Mouse (Mus musculus) hindbrain, embryonic 12.5 days (tissue): ENCODE data around the gene 1700125H20Rik. TPM values are rescaled to one million over a fixed set of nuclear protein-coding genes. Genes with fewer than 3 reads are reported as not detected.

ENCODE experiments used
- ATAC-seq: fragments of 200-750 bp; cut with Nextera tagmentation; 2 replicates; pipeline ENCODE4 v1.8.0; 2017; ENCODE audit warnings: moderate TSS enrichment; ENCODE audit not compliant: low FRiP score
- H3K27ac ChIP-seq: fragments of 300-500 bp; sonication (generic); 2 replicates; pipeline ENCODE4 v1.5.1; 2016; ENCODE audit warnings: mild to moderate bottlenecking
- H3K27me3 ChIP-seq: fragments of 300-500 bp; sonication (generic); 2 replicates; pipeline ENCODE4 v1.6.1; 2016; ENCODE audit warnings: mild to moderate bottlenecking
- H3K36me3 ChIP-seq: fragments of 300-500 bp; sonication (generic); 2 replicates; pipeline ENCODE4 v1.6.1; 2016; ENCODE audit warnings: mild to moderate bottlenecking
- H3K4me1 ChIP-seq: fragments of 300-500 bp; sonication (generic); 2 replicates; pipeline ENCODE4 v1.6.1; 2016
- H3K4me2 ChIP-seq: fragments of 300-500 bp; sonication (generic); replicated peaks from 2 replicates; pipeline ENCODE4 v1.6.1; 2016; ENCODE audit warnings: mild to moderate bottlenecking
- H3K4me3 ChIP-seq: fragments of 300-500 bp; sonication (generic); 2 replicates; pipeline ENCODE4 v1.5.1; 2016; ENCODE audit warnings: mild to moderate bottlenecking
- H3K9ac ChIP-seq: fragments of 300-500 bp; sonication (generic); 2 replicates; pipeline ENCODE4 v1.6.1; 2016; ENCODE audit warnings: mild to moderate bottlenecking, moderate library complexity
- H3K9me3 ChIP-seq: fragments of 300-500 bp; sonication (generic); replicated peaks from 2 replicates; pipeline ENCODE4 v1.6.1; 2016; ENCODE audit warnings: mild to moderate bottlenecking
- WGBS: fragments of 180-500 bp; shearing (Covaris S2); methylation state at CpG from one replicate; pipeline ENCODE4 v1.1.7; 2016; 5-methylcytosine and 5-hydroxymethylcytosine counted together
- polyA plus RNA-seq: library from polyadenylated mRNA; unstranded; fragments of >200 nt; fragmentation: Nextera tagmentation; extraction: Ambion mirVana; gene quantifications from 2 replicates; pipeline ENCODE4 v1.2.1, GENCODE M21; 2016

1700125H20Rik gene
- 0.48 and 0.77 TPM in 2 replicates for polyA plus RNA-seq

- no peaks in the 10 kb centered on the region for H3K27me3 ChIP-seq
- no peaks in the 10 kb centered on the region for H3K36me3 ChIP-seq
- 13% methylated on average over 21 of the region's 21 CpGs for WGBS
- no peaks in the 10 kb centered on the region for H3K9me3 ChIP-seq
- peak within 1 kb of the TSS; percentile 44 for H3K9ac ChIP-seq
- peak within 1 kb of the TSS; percentile 55 for H3K4me2 ChIP-seq
- 0 out of 2 replicates have a peak, but pooled peaks cover 7% of the 10 kb centered on the region for H3K4me1 ChIP-seq
- no peak within 1 kb of the TSS for H3K27ac ChIP-seq
- peak; percentile 88 for ATAC-seq
- peak within 1 kb of the TSS; percentile 19 for H3K4me3 ChIP-seq
These were observed at the start of gene 1700125H20Rik for GRCm38 (mm10) chr11:85170058-85170740. TSS of gene 1700125H20Rik (plus strand) at chr11:85170404.

- H3K4me1 ChIP-seq = no peaks in the 10 kb centered on the region
- no peak overlapping the region for H3K4me3 ChIP-seq
- no peak overlapping the region for H3K9ac ChIP-seq
- H3K4me2 ChIP-seq = no peak overlapping the region
- no peaks in the 10 kb centered on the region for H3K27me3 ChIP-seq
- H3K27ac ChIP-seq = no peak overlapping the region
- WGBS = 88% methylated on average over 1 of the region's 1 CpGs
- no peaks in the 10 kb centered on the region for H3K9me3 ChIP-seq
- no peaks in the 10 kb centered on the region for H3K36me3 ChIP-seq
- ATAC-seq = no peak
These were observed 48.1 kb upstream of the 1700125H20Rik start for GRCm38 (mm10) chr11:85122073-85122472.

- Histone ChIP-seq H3K4me2 (no peak overlapping the region), H3K9me3 (no peaks in the 10 kb centered on the region), H3K27me3 (no peaks in the 10 kb centered on the region), H3K4me3 (no peak overlapping the region), H3K9ac (no peak overlapping the region), H3K4me1 (no peaks in the 10 kb centered on the region), H3K27ac (no peak overlapping the region), H3K36me3 (no peaks in the 10 kb centered on the region)
- ATAC-seq = no peak
- 91% methylated on average over 3 of the region's 3 CpGs for WGBS
These were observed 46.8 kb upstream of the 1700125H20Rik start for GRCm38 (mm10) chr11:85123267-85123992.

GRCm38 (mm10) chr11:85126257-85127102 lies 43.7 kb upstream of the 1700125H20Rik start:
- no peak overlapping the region for H3K4me2 ChIP-seq
- no peaks in the 10 kb centered on the region for H3K36me3 ChIP-seq
- no peaks in the 10 kb centered on the region for H3K27me3 ChIP-seq
- H3K9me3 ChIP-seq = no peaks in the 10 kb centered on the region
- H3K9ac ChIP-seq = no peak overlapping the region
- no peak overlapping the region for H3K27ac ChIP-seq
- no peak for ATAC-seq
- no peaks in the 10 kb centered on the region for H3K4me1 ChIP-seq
- 87% methylated on average over 2 of the region's 2 CpGs for WGBS
- H3K4me3 ChIP-seq = no peak overlapping the region

- Histone ChIP-seq H3K9ac (no peak overlapping the region), H3K27me3 (no peaks in the 10 kb centered on the region), H3K4me1 (no peaks in the 10 kb centered on the region), H3K4me3 (no peak overlapping the region), H3K36me3 (no peaks in the 10 kb centered on the region), H3K4me2 (no peak overlapping the region), H3K9me3 (no peaks in the 10 kb centered on the region), H3K27ac (no peak overlapping the region)
- WGBS = 92% methylated on average over 1 of the region's 1 CpGs
- ATAC-seq = no peak
These were observed 41.3 kb upstream of the 1700125H20Rik start for GRCm38 (mm10) chr11:85128883-85129282.

- H3K4me1 ChIP-seq = no peaks in the 10 kb centered on the region
- no peaks in the 10 kb centered on the region for H3K36me3 ChIP-seq
- H3K9me3 ChIP-seq = no peaks in the 10 kb centered on the region
- 90% methylated on average over 2 of the region's 2 CpGs for WGBS
- H3K9ac ChIP-seq = no peak overlapping the region
- no peaks in the 10 kb centered on the region for H3K27me3 ChIP-seq
- ATAC-seq = no peak
- H3K4me3 ChIP-seq = no peak overlapping the region
- H3K27ac ChIP-seq = no peak overlapping the region
- no peak overlapping the region for H3K4me2 ChIP-seq
These were observed 38.7 kb upstream of the 1700125H20Rik start for GRCm38 (mm10) chr11:85131542-85131941.

- peaks cover 9% of the 10 kb centered on the region for H3K4me1 ChIP-seq
- H3K27me3 ChIP-seq = no peaks in the 10 kb centered on the region
- peak overlapping the region; percentile 93 for H3K27ac ChIP-seq
- H3K4me2 ChIP-seq = peak overlapping the region; percentile 69
- H3K36me3 ChIP-seq = no peaks in the 10 kb centered on the region
- H3K9me3 ChIP-seq = no peaks in the 10 kb centered on the region
- H3K9ac ChIP-seq = peak overlapping the region; percentile 87
- peak overlapping the region; percentile 79 for H3K4me3 ChIP-seq
- WGBS = 3% methylated on average over 17 of the region's 17 CpGs
- ATAC-seq = no peak
These were observed 31.3 kb upstream of the 1700125H20Rik start for GRCm38 (mm10) chr11:85138776-85139474.

- H3K4me2 ChIP-seq = peak within 1 kb of the TSS; percentile 69
- peak; percentile 98 for ATAC-seq
- H3K9ac ChIP-seq = peak within 1 kb of the TSS; percentile 87
- H3K36me3 ChIP-seq = no peaks in the 10 kb centered on the region
- no peaks in the 10 kb centered on the region for H3K9me3 ChIP-seq
- WGBS = 1% methylated on average over 72 of the region's 94 CpGs
- H3K4me3 ChIP-seq = peak within 1 kb of the TSS; percentile 79
- peak within 1 kb of the TSS; percentile 93 for H3K27ac ChIP-seq
- H3K4me1 ChIP-seq = peaks cover 9% of the 10 kb centered on the region
- no peaks in the 10 kb centered on the region for H3K27me3 ChIP-seq
These were observed 30.3 kb upstream of the 1700125H20Rik start, which contains the start of gene Usp32 for GRCm38 (mm10) chr11:85139581-85140540. TSS of gene Usp32 (minus strand) at chr11:85140161.

GRCm38 (mm10) chr11:85152256-85152930 lies 17.8 kb upstream of the 1700125H20Rik start:
- ATAC-seq = no peak
- H3K9me3 ChIP-seq = no peaks in the 10 kb centered on the region
- H3K4me2 ChIP-seq = no peak overlapping the region
- H3K4me1 ChIP-seq = no peaks in the 10 kb centered on the region
- 83% methylated on average over 2 of the region's 2 CpGs for WGBS
- H3K36me3 ChIP-seq = no peaks in the 10 kb centered on the region
- no peak overlapping the region for H3K4me3 ChIP-seq
- H3K9ac ChIP-seq = no peak overlapping the region
- H3K27ac ChIP-seq = no peak overlapping the region
- no peaks in the 10 kb centered on the region for H3K27me3 ChIP-seq

GRCm38 (mm10) chr11:85157301-85157700 lies 12.9 kb upstream of the 1700125H20Rik start:
- Histone ChIP-seq H3K9ac (no peak overlapping the region), H3K9me3 (no peaks in the 10 kb centered on the region), H3K36me3 (no peaks in the 10 kb centered on the region), H3K4me2 (no peak overlapping the region), H3K27ac (no peak overlapping the region), H3K27me3 (no peaks in the 10 kb centered on the region), H3K4me1 (no peaks in the 10 kb centered on the region), H3K4me3 (no peak overlapping the region)
- WGBS = 78% methylated on average over 2 of the region's 2 CpGs
- ATAC-seq = no peak
